Mouse (Mus musculus) R1 (cell line): ENCODE results near the gene Zfp280b.
A peak's percentile ranks its signal among the peaks of the same experiment; 100 is the strongest.
"Not testable (repeated sequence)": the region's sequence is repeated elsewhere in the genome, so short reads cannot be mapped to it uniquely, and the experiment has no call there.

ENCODE experiments used
- DNase-seq: peaks from one replicate; pipeline ENCODE4 v3.0.0-alpha.2; 2018; ENCODE audit warnings: low read depth, low spot score

Zfp280b gene

GRCm38 (mm10) chr10:76030496-76030895 is 2.0 kb upstream of the Zfp280b start:
- DNase-seq = peak; percentile 94

- DNase-seq = no peak
Measured at GRCm38 (mm10) chr10:76031511-76032401, 694 bp upstream of the Zfp280b start.

- DNase-seq = peak; percentile 32
Measured at GRCm38 (mm10) chr10:76033119-76033455, 637 bp downstream of the Zfp280b start.

- peak; percentile 81 for DNase-seq
Measured at GRCm38 (mm10) chr10:76034001-76034600, 1.7 kb downstream of the Zfp280b start.

- no peak for DNase-seq
Measured at GRCm38 (mm10) chr10:76035277-76035676, 2.8 kb downstream of the Zfp280b start.

GRCm38 (mm10) chr10:76036962-76037361 is 4.5 kb downstream of the Zfp280b start:
- no peak for DNase-seq

- DNase-seq = peak; percentile 79
Measured at GRCm38 (mm10) chr10:76045343-76045742, 12.9 kb downstream of the Zfp280b start.

GRCm38 (mm10) chr10:76046754-76047153 is 14.3 kb downstream of the Zfp280b start:
- DNase-seq = no peak

- DNase-seq = peak; percentile 70
Measured at GRCm38 (mm10) chr10:76047182-76047869, 14.9 kb downstream of the Zfp280b start.

GRCm38 (mm10) chr10:76048967-76049366 is 16.5 kb downstream of the Zfp280b start:
- no peak for DNase-seq

GRCm38 (mm10) chr10:76051860-76052259 is 19.4 kb downstream of the Zfp280b start:
- peak; percentile 57 for DNase-seq

GRCm38 (mm10) chr10:76062439-76062838 is 30.0 kb downstream of the Zfp280b start:
- peak; percentile 78 for DNase-seq

GRCm38 (mm10) chr10:76067674-76068613 is 35.5 kb downstream of the Zfp280b start:
- peak; percentile 98 for DNase-seq

- not testable (repeated sequence) for DNase-seq
Measured at GRCm38 (mm10) chr10:76072080-76072479, 39.6 kb downstream of the Zfp280b start.

- DNase-seq = peak; percentile 66
Measured at GRCm38 (mm10) chr10:76077008-76077407, 44.6 kb downstream of the Zfp280b start.
